Mouse (Mus musculus) lung, adult 18-20 months (tissue): Measurements from ENCODE around the gene Mgll.

ENCODE experiments used
- DNase-seq, 2 experiments: peaks; one replicate each; pipeline ENCODE4 v3.0.0; 2022; ENCODE audit warnings: mixed read lengths in 2 of 2

The Mgll gene

DNA sequence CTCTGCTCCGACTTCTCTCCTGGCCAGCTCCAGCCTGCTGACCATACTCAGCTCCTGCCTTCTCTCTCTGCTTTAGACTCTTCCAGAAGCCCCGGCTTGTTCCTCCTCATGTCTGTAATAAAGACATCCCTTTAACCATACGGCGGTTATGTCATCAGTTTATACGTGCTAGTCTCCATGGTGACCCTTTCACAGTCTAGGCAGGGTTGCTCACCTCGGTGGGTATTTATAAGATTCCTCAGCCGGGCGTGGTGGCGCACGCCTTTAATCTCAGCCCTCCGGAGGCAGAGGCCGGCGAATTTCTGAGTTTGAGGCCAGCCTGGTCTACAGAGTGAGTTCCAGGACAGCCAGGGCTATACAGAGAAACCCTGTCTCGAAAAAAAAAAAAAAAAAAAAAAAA is 51.1 kb downstream of the Mgll start:
- no peak for DNase-seq

DNA sequence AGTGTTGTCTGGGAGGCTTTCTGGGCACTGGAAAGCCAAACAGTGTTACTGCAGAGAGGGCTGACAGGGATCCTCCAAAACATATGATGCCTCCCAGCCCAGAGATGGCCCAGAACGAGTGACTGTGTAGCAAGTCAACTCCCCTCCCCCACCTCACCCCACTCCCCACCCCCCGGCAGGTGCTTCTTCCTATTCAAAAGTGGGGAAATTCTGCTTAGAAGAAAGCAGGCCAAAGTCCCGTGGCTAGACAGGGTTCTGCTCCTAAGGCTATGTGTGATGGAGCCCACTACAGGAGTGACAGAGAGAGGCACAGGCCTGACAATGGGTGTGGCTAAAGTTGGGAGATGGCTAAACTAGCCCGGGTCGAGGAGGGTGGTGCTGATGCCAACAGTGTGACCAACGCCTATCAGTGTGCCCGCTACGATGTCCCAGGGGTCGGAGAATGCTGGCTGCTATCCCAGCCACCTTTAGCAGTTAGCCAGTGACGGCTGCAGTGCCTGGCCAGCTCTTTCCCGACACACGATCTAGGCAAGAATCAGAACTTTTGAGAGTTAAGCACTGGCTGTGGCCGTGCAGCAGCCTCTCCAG is 52.2 kb downstream of the Mgll start:
- no peak for DNase-seq

DNA sequence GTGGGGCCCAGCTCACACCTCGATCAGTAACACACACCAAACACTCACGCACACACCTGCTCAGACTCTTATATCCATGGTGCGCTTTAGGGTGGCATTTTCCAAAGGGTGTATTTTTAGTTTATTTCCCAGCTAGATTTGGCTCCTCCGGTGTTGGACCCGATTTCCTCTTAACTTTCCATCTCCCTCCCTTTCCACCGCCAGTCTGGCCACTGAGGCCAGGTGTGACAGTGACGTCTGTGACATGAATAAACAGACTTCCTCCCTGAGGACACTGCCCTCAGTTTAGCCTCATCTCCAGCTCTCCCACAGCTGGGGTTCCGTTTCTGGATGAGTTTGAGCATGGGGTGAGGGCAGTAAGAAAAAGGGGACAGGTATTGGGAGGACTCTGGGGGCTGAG is 52.8 kb downstream of the Mgll start:
- DNase-seq, result no peak

DNA sequence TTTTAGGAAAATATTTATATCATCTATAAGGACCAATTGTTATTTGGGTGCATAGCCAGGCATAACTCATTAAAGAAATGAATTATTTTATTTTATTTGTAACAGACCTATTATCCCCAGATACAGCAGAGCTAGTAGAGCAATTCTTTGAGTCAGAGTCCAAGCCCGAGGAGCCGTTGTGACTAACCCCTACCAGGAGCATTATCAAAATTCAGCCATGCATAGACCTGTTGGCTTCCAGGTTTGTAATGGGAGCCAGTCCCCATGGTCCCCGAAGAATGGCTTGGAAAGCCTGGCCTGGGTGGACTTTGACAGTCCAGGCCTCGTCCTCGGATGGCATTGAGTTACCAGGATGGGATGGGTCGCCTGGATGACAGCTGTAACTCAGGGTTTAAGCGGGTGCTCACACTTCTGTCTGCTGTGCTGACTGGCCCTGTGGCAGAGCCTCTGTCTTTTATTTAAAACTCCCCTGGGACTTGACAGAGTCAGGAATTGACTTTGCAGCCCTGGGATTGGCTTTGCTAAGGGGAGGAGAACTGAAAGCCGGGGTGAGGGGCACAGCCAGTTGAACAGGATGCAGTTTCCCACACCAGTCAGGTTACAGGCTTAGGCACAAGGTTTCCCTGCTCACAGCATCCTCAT is 54.0 kb downstream of the Mgll start:
- no peak for DNase-seq

DNA sequence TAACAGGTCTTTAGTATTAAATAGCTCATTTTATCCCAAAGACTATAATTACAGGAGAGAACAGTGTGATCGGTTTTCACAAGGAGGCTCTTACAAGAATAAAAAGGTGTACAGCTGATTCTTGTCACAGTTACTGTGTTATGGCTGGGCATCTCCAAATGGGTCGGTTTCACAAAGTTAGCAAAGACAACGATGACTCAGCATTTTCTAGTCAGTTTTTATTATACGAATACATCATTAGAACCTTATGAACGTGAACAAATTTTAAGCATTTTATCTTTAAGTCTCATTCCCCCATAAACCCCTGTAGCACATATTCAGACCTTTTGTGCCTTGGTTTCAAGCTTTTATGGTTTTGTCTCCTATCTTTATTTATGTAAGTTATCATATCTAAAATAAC is 55.5 kb downstream of the Mgll start:
- DNase-seq, result no peak

DNA sequence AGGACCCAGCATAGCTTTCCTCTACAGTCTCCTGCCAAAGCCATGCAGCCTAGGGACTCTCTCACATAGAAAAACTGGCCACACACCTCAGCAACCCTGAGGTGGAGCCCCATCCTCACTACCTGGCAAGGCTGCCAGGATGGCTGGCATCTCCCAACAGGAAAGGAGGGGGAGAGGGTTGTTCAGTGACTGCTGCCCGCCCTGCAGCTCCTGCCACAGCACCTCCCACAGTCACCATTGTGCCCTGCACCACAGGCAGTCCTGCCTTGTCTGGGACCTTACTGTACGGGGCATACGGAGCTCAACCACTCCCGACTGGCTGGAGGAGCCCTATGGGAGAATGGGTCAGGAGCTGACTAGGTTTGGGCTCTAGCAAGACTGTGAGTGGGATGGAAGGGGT is 57.7 kb downstream of the Mgll start:
- DNase-seq, result no peak

DNA sequence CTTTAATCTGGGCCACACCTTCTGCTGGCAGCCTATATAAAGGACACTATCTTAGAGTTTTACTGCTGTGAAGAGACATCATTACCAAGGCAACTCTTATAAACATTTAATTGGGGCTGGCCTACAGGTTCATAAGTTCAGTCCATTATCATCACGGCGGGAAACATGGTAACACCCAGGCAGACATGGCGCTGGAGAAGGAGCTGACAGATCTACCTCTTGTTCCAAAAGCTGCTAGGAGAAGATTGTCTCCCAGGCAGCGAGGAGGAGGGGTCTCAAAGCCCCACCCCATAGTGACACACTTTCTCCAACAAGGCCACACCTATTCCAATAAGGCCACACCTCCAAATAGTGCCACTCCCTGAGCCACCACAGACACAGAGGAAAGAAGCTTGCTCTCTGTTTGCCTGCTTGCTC is 58.8 kb downstream of the Mgll start:
- peak in 1 of 2 experiments; percentile 44 for DNase-seq

DNA sequence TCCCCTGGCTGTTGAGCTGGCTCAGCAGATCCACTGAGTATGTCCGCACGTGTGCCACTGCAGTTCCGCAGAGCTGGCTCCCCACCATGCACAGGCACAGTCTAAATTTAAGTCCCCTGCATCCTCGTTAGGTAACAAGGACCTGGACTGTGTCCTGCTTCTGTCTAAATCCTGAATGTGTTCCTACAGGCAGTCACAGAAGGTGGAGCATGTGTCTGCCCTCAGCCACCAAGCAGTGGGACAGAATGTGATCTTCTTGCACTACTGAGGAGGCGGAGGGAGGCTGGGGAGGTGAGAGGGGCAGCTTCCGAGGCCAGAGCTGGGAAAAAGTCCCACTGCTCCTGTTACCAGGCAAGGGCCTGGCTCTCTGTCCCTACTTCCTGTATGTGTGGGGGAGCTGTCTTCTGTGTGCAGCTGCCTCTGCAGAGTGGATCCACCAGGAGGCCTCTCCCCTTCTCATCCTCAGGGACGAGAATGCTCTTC is 60.5 kb downstream of the Mgll start:
- no peak for DNase-seq

DNA sequence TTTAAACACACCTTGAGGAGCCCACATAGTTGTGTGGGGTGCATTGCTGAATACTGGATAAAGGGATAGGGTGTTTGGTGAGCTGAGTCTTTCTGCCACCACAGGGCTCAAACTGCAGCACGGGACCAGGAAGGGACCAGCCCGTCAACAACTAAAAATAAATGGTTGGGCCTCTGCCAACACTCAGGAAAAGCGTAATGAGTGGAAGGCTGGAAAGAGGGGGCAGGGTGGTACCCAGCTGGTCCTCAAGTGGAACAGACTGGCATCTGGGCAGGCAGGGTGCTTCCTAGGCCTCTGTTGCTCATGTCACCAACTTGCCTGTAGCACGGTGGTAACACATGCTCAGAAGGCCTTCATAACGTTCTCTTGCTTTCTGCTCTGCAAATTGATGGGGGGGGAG is 61.1 kb downstream of the Mgll start:
- peak in 1 of 2 experiments; percentile 53 for DNase-seq

DNA sequence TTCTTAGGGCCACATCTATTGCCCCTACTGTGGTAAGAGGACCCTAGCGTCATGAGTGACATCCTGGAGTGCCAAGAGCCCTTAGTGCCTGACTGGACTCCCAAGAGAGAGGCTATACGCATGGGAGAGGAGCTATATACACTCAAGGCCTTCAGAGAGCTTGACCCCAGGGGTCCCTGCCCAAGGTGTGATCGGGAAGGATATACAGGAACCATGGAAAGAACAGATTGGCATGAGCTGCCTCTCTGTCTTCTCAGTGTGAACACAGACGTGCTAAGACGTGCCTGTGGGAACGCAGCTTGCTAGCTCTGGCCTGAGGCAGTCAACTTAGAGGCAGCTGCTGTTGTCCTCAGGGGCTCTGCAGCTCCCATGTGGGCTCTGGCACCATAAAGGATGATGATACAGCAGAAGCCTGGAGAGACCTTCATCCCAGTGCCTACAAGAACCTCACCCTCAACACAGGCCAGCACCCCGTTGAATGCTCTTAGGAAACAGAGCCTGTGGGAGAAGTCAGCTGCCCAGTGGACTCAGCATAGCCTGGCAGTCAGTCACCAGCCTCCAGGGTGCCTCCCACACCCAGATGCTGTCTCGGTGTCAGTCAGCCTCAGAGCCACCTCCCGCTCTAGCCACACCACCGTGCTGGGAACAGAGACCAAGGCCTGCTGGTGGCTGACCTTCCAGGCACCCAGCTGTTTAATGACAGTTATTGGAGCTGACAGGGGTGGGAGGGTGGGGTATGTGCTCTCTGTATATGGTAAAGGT is 61.8 kb downstream of the Mgll start:
- no peak for DNase-seq

DNA sequence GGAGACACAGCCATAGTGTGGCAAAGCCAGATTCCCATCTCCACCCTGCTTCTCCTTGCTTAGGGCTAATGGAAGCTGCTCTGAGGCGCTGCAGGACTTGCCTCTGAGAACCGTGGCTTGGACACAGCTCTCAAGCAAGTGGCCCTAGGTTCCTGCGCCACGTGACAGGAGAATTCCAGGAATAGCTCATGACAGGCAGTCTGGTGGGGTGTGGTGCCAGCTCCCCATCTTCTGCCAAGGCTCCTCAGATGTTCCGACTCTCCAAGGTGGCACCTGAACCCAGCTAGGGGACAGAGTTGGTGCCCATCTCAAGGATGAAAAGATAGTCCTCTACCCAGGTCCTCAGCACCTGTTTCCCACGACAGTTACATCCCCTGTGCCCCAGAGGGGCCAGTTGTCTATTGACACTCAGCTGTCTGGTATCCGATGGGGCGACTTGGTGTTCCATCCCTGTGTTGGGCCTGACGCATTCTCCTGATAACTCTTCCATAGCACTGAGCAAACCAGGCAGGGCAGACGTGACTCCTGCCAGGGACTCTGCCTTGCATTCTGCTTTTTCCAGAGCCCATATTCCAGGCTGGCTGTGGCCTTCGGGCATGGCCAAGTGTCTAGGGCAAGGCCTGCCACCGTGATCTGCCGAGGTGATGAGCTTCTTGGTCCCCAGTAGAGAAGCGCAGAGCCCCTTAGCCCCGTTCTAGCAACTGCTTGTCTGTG is 62.7 kb downstream of the Mgll start:
- DNase-seq, result peak in 1 of 2 experiments; percentile 39

DNA sequence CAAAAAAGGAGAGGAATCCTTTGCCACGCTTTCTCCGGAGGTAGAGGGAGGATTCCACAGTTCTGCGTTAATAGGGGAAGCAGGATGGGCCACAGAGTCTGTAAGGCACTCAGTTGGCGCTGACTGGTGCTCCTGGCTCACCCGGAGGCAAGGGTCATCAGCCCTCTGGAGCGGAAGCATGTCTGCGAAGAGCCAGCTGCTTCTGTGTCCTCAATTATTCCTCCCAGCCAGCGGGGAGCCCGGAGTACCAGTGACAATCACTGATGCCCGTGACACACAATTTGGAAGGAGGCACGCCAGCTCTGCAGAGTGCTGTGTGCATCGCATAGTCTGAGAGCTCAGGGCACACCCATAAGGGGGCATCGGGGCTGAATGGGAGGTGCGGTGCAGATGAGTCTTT is 63.3 kb downstream of the Mgll start:
- DNase-seq, result no peak

DNA sequence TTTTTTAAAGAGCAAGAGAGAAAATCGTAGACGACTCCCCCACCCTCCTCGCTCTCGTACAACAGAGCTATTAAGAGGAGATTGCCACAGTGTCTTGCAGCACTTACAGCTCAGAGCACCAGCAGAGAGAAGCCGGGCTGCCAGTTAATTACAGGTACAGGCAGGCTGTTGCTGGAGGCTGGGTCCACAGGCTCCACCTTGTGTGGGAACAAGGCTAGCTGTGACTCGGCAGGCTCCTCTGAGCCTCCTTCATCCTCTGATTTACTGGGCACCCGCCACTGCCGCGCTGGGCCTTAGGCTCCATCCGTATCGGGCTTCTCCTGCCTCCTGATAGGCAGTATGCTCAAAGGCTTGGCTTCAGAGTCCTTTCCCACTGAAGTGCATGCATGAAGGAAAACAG is 64.0 kb downstream of the Mgll start:
- DNase-seq, result no peak

DNA sequence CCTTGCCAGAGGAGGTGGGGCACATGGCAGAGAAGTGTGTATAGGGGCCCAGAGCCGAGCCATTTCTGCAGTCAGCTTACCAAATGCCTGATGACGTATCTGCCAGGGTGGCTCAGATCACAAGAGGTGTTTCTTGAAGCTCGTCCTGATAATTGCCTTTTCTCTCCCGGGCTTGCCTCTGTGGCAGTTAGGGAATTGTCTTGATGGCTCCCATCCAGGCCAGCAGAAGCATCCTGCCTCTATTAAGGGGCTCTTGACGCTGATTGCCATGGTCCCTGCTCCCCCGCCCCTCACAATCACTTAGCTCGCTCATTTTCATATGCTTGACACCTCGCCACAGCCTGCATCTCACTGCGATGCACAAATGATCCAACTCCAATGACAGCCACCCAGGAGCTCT is 67.1 kb downstream of the Mgll start:
- no peak for DNase-seq

DNA sequence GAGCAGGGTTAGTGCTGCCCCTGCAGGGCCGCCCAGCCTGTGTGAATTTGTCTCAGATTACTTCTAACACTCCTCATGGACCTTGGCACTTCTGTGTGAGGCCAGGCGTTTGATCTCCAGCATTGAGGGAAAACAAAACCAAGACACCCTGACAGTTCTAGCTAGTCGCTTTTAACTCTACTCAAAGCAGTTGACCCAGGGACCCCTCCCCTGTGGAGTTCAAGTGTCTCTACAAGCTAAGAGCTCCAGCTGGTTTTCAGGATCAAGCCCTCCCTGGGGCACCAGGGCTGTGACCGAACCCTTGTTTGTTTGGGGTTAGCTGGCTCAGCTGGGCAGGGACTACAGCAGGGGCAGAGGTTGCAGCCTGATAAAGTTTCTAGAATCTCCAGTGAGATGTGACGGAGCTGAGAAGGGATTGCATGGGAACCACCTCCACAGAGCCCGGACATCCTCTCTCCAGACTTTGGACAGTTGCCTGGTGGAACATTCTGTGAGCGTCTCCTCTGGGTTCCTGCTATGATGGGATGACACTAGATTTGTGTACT is 68.0 kb downstream of the Mgll start:
- DNase-seq, result peak in 1 of 2 experiments; percentile 52

DNA sequence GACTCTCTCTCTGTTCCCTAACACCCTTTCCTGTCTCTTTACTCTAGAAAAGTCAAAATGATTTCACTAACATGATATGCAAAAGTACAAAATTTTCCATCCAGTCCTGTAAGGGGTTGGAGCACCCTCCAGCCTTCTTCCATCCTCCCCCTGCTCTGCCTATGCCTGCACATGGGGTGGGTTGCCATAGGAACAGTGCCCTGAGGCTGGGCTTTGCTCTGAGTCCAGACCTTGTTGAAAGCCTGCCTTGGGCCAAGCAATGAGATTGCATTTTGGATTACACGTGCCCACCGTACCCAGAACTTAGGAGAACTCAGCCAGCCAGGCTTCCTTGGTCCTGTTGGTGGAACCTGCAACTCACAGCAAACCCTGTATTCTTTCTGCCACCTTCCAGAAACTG is 69.0 kb downstream of the Mgll start:
- DNase-seq, result no peak

DNA sequence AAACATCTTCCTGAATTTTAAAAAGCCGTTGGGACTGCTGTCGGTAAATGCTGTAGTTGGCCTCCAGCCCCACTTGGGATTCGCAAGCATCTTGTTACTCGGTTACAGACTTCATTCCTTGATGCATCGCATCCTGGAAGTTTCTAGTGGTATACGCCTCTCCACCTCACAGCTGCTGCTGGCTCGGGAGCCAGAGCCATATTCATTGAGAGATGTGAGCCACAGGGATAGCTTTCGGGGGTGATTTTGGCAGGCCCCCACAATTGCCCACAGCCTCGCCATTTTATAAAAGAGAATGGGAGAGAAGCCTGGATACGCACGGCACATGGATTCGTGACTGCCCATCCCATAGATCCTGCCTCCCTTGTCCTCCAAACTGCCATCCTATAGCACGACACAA is 69.7 kb downstream of the Mgll start:
- DNase-seq, result no peak

DNA sequence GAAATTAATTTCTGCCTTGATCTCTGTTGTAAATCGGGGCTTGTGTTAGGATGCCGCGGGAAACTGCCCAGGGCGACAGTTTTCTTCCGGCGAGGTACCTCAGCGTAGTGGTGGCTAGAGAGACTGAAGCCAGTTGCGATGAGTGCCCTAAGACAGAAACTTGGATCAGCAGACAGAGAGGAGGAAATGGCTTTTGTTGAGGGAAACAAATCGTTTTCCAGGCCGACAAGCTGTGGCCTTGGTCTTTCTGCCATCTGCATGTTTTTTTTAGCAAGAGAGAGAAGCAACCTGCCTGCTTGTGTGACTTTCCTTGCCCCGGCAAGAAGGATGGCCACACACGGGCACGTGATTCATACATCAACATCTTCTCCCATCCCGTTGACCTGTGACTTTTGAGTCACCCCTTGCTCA is 70.4 kb downstream of the Mgll start:
- DNase-seq, result no peak

DNA sequence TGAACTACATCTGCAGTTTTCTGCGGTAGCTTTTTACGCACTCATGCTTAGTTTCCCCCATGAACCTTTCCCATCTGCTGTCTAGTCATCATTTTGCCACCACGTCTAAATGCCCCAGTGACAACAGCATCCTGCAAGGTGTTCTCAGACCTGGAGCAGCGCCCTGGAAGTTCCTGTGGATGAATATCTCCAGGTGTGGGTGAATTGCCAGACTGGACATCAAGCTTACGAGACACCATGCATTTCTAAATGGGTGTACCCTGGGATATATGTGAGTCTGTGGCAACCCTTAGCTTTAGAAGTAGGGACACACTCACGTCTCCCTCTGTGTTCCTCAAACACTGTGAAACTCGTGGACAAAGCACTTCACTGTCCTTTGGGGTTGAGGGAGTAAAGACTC is 76.0 kb downstream of the Mgll start:
- DNase-seq, result no peak

DNA sequence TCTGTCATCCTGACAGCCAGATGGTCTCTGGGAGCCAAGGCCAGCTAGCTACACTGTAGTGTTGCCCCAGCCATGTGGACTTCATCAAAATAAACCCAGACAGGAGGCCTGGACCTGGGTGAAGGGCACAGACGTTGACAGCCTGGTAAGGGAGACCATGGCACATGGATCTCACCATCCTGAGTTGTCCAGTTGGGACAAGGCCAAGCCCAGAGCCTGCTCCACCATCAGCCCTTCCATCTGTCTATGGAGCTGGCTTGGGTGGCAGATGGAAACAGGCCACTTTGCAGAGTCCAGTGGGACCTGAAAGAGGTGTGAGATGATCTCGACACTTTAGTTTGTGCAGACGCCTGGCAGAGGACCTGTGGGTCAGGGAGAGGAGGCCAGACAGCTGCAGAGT is 76.5 kb downstream of the Mgll start:
- DNase-seq, result no peak

DNA sequence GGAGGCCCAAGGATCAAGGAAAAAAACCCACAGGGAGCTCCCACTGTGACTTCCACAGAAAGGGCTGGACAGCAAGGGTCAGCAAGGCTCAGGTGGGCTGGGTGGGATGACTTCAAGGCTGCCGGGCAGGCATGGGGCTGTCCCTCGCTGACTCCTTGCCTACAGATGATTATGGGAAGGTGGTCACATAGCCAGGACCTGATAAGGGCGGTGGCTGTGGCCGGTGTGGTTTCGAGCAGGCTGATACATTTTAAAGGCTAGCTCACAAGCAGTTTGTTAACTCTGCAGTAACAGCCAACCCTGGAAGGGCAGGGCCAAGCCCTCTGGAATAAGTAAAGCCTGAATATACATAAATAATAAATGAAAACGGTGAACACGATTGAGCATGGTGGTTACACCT is 78.8 kb downstream of the Mgll start:
- DNase-seq, result no peak

DNA sequence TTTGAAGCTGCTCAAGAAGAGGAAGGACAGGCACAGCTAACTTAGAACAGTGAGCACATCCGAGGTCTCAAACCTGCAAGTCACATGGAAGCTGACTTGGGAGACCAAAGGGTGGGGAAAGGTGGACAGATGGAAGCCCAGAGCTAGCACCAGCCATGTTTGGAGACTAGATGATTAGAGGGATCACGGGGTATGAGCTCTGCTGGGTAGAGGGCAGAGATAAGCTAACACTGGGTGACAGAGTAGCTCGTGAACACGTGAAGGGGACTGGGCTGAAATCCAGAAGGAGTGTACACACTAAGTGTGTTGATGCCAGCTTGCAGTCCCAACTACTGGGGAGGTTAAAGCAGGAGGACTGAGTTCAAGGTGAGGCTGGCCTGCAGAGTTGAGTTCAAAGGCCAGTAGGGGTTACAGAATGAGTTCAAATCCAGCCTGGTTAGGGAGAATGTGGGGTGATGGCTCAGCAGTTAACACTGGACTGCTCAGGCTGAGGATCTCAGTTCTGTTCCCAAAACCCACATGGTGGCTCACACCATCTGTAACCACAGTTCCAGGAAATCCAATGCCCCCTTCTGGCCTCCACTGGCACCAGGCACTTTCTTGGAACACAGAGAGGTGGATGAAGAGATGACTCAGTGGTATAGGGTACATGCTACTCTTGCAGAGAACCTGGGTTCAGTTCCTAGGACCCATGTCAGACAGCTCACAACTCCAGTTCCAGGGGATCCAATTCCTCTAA is 79.9 kb downstream of the Mgll start:
- no peak for DNase-seq
